12 mouse cellular contexts compared by ENCODE assay signal in the genomic region with DNA sequence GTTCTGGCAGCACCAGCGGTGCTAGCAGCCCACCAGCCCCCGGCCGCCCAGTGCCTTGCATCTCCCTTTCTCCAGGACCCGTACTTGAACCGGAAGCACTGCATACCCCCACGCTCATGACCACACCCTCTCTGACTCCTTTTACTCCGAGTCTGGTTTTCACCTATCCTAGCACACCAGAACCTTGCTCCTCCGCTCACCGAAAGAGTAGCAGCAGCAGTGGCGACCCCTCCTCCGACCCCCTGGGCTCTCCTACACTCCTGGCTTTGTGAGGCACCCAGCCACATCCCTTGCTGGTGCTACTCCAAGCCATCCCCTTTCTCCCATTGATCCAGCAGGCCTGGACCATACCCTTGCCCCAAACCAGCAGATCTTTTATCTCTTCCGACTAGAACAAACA. TPM values are rescaled to one million over a fixed set of nuclear protein-coding genes. Genes with fewer than 3 reads are reported as not detected.
DNase-seq lines count a peak whose midpoint lies in the region; ATAC-seq and TF ChIP-seq lines count a peak whose summit lies in the region.
"Had no signal": no experiment of that assay in that cellular context is flagged by ENCODE, and none has a peak within 500 bp of the region (broad histone marks: within the 10 kb centered on the region; RNA-seq: fewer than 3 reads in every experiment).

No protein-coding gene starts in this region.

- 80% methylated on average over 11 of the region's 12 CpGs for WGBS in heart, embryonic 15.5 days
- 85% methylated on average over 12 of the region's 12 CpGs for WGBS in embryonic facial prominence, embryonic 10.5 days
- 75% methylated on average over 12 of the region's 12 CpGs for WGBS in hindbrain, embryonic 16.5 days
- 81% methylated on average over 12 of the region's 12 CpGs for WGBS in midbrain, postnatal 0 days

- H3K4me3 ChIP-seq in heart, embryonic 15.5 days: peak overlapping the region; percentile 64
- peak overlapping the region; percentile 85 for H3K4me3 ChIP-seq in embryonic facial prominence, embryonic 10.5 days
- H3K4me3 ChIP-seq in hindbrain, embryonic 16.5 days (ENCODE audit: low read length): peak overlapping the region; percentile 94; the same call in 1 of the 2 replicates
- H3K4me3 ChIP-seq in midbrain, postnatal 0 days (ENCODE audit: low read depth, low read length): peak overlapping the region; percentile 80

- peak overlapping the region; percentile 94 for H3K4me2 ChIP-seq in heart, embryonic 15.5 days
- H3K4me2 ChIP-seq in hindbrain, embryonic 16.5 days (ENCODE audit: low read length): peak overlapping the region; percentile 98
- peak overlapping the region; percentile 92 for H3K4me2 ChIP-seq in midbrain, postnatal 0 days (ENCODE audit: low read depth, low read length, poor library complexity, severe bottlenecking)

- no peak for ATAC-seq in heart, embryonic 15.5 days (replicated peaks; ENCODE audit: insufficient number of reproducible peaks, insufficient read depth, low FRiP score, low read depth)
- ATAC-seq in hindbrain, embryonic 16.5 days: no peak
- no peak for ATAC-seq in midbrain, postnatal 0 days (ENCODE audit: low FRiP score)
- ATAC-seq: inflammation-experienced regulatory T-cells, adult 6 months had no signal

- DNase-seq in heart, adult 9 months (ENCODE audit: low spot score in 2 of 2): no peak
- no peak for DNase-seq in embryonic facial prominence, embryonic 10.5 days (ENCODE audit: low spot score)
- no peak for DNase-seq in midbrain, postnatal 0 days (ENCODE audit: low spot score)
- DNase-seq in frontal cortex, postnatal 14 days (ENCODE audit: low spot score in 2 of 2): no peak
- DNase-seq in layer of hippocampus, postnatal 25 days (ENCODE audit: extremely low spot score in 1 of 2, low spot score in 1 of 2): no peak
- DNase-seq in ovary, postnatal 10 days (ENCODE audit: low spot score): no peak
- DNase-seq: cerebellum, adult 11 months had no signal

- peaks cover 6% of the 10 kb centered on the region; the same call in 1 of the 2 replicates for H3K27me3 ChIP-seq in heart, embryonic 15.5 days
- H3K27me3 ChIP-seq in embryonic facial prominence, embryonic 10.5 days (replicated peaks; ENCODE audit: low read depth, poor library complexity, severe bottlenecking): peaks cover 34% of the 10 kb centered on the region
- H3K27me3 ChIP-seq in hindbrain, embryonic 16.5 days (replicated peaks; ENCODE audit: control insufficient read depth, insufficient read depth, low read length): peaks cover 4% of the 10 kb centered on the region; the same call in 1 of the 2 replicates
- peaks cover 3% of the 10 kb centered on the region for H3K27me3 ChIP-seq in midbrain, postnatal 0 days (ENCODE audit: insufficient read depth, low read length)

- TF ChIP-seq CTCF in midbrain, postnatal 0 days (IDR thresholded peaks at IDR 0.05): no peak

- H3K9me3 ChIP-seq in heart, embryonic 15.5 days (replicated peaks): no peaks in the 10 kb centered on the region
- H3K9me3 ChIP-seq in embryonic facial prominence, embryonic 10.5 days: no peaks in the 10 kb centered on the region
- H3K9me3 ChIP-seq in hindbrain, embryonic 16.5 days (ENCODE audit: control insufficient read depth, low read length): no peaks in the 10 kb centered on the region
- no peaks in the 10 kb centered on the region for H3K9me3 ChIP-seq in midbrain, postnatal 0 days (ENCODE audit: low read length)
- H3K9me3 ChIP-seq: megakaryocyte, embryonic 14.5 days had no signal

- H3K9ac ChIP-seq in heart, embryonic 15.5 days: peak overlapping the region; percentile 80; the same call in 1 of the 2 replicates
- H3K9ac ChIP-seq in hindbrain, embryonic 16.5 days (ENCODE audit: low read depth, low read length): peak overlapping the region; percentile 96
- H3K9ac ChIP-seq in midbrain, postnatal 0 days (replicated peaks; ENCODE audit: low read length, poor library complexity, severe bottlenecking): 0 out of 2 replicates have a peak overlapping the region, but pooled peaks have one; percentile 29

- peak overlapping the region; percentile 88; the same call in 1 of the 2 replicates for H3K27ac ChIP-seq in heart, embryonic 15.5 days
- H3K27ac ChIP-seq in embryonic facial prominence, embryonic 10.5 days (replicated peaks): no peak overlapping the region
- H3K27ac ChIP-seq in hindbrain, embryonic 16.5 days (ENCODE audit: low read depth, low read length): no peak overlapping the region
- H3K27ac ChIP-seq in midbrain, postnatal 0 days (ENCODE audit: low read depth, low read length): no peak overlapping the region

- H3K4me1 ChIP-seq in heart, embryonic 15.5 days (replicated peaks): peaks cover 34% of the 10 kb centered on the region
- peaks cover 41% of the 10 kb centered on the region for H3K4me1 ChIP-seq in embryonic facial prominence, embryonic 10.5 days
- peaks cover 29% of the 10 kb centered on the region for H3K4me1 ChIP-seq in hindbrain, embryonic 16.5 days (ENCODE audit: control insufficient read depth, insufficient read depth, low read depth, low read length)
- peaks cover 13% of the 10 kb centered on the region for H3K4me1 ChIP-seq in midbrain, postnatal 0 days (ENCODE audit: insufficient read depth, low read length)

- H3K36me3 ChIP-seq in heart, embryonic 15.5 days: no peaks in the 10 kb centered on the region
- peaks cover 23% of the 10 kb centered on the region for H3K36me3 ChIP-seq in embryonic facial prominence, embryonic 10.5 days (replicated peaks)
- H3K36me3 ChIP-seq in hindbrain, embryonic 16.5 days (ENCODE audit: control insufficient read depth, insufficient read depth, low read length): peaks cover 3% of the 10 kb centered on the region; the same call in 1 of the 2 replicates
- 0 out of 2 replicates have a peak, but pooled peaks cover 4% of the 10 kb centered on the region for H3K36me3 ChIP-seq in midbrain, postnatal 0 days (ENCODE audit: insufficient read depth, low read length)

RNA-seq across cellular contexts. Expression of a gene that starts 2.7 kb away (rescaled TPM):
- polyA plus RNA-seq in heart, embryonic 15.5 days (2015; fragmentation: Nextera tagmentation; extraction: Ambion mirVana): 9.0 and 9.9 TPM in 2 replicates
- polyA plus RNA-seq in embryonic facial prominence, embryonic 10.5 days (2016; fragmentation: Nextera tagmentation; extraction: Ambion mirVana): 6.2 and 7.4 TPM in 2 replicates
- polyA plus RNA-seq in hindbrain, embryonic 16.5 days (2015; fragmentation: Nextera tagmentation; extraction: Ambion mirVana): 11.4 and 12.4 TPM in 2 replicates
- 14.3 and 19.4 TPM in 2 replicates for total RNA-seq in midbrain, postnatal 0 days (2014; rRNA removed)
- polyA plus RNA-seq in midbrain, postnatal 0 days (2015; fragmentation: Nextera tagmentation; extraction: Ambion mirVana): 15.4 and 15.6 TPM in 2 replicates
- 10 to 100 TPM; 32.9 to 35.9 TPM for total RNA-seq in layer of hippocampus, postnatal 25 days (2021)

RNA-seq across cellular contexts. Expression of a gene that starts 5.4 kb away (rescaled TPM):
- 97.9 and 106 TPM in 2 replicates for polyA plus RNA-seq in heart, embryonic 15.5 days (2015; fragmentation: Nextera tagmentation; extraction: Ambion mirVana)
- polyA plus RNA-seq in embryonic facial prominence, embryonic 10.5 days (2016; fragmentation: Nextera tagmentation; extraction: Ambion mirVana): 101 and 109 TPM in 2 replicates
- 147 and 153 TPM in 2 replicates for polyA plus RNA-seq in hindbrain, embryonic 16.5 days (2015; fragmentation: Nextera tagmentation; extraction: Ambion mirVana)
- total RNA-seq in midbrain, postnatal 0 days (2014; rRNA removed): 91.4 and 122 TPM in 2 replicates
- polyA plus RNA-seq in midbrain, postnatal 0 days (2015; fragmentation: Nextera tagmentation; extraction: Ambion mirVana): 174 and 191 TPM in 2 replicates
- total RNA-seq in layer of hippocampus, postnatal 25 days (2021): 100 to 1,000 TPM in 1 of 2 experiments, 10 to 100 TPM in 1; 99.4 to 110 TPM

RNA-seq across cellular contexts. Expression of a gene that starts 7.7 kb away (rescaled TPM):
- polyA plus RNA-seq in heart, embryonic 15.5 days (2015; fragmentation: Nextera tagmentation; extraction: Ambion mirVana): not detected in 2 replicates
- polyA plus RNA-seq in embryonic facial prominence, embryonic 10.5 days (2016; fragmentation: Nextera tagmentation; extraction: Ambion mirVana): not detected in 2 replicates
- not detected in 2 replicates for polyA plus RNA-seq in hindbrain, embryonic 16.5 days (2015; fragmentation: Nextera tagmentation; extraction: Ambion mirVana)
- total RNA-seq in midbrain, postnatal 0 days (2014; rRNA removed): 0.11 TPM in 1 of 2 replicates, not detected in the other
- polyA plus RNA-seq in midbrain, postnatal 0 days (2015; fragmentation: Nextera tagmentation; extraction: Ambion mirVana): not detected in 2 replicates
- total RNA-seq in layer of hippocampus, postnatal 25 days (2021): not detected
- polyA plus RNA-seq: inflammation-experienced regulatory T-cells, adult 6 months had no signal

RNA-seq across cellular contexts. Expression of a gene that starts 13.3 kb away (rescaled TPM):
- polyA plus RNA-seq in heart, embryonic 15.5 days (2015; fragmentation: Nextera tagmentation; extraction: Ambion mirVana): 1.4 and 3.5 TPM in 2 replicates
- 1.1 and 1.5 TPM in 2 replicates for polyA plus RNA-seq in embryonic facial prominence, embryonic 10.5 days (2016; fragmentation: Nextera tagmentation; extraction: Ambion mirVana)
- polyA plus RNA-seq in hindbrain, embryonic 16.5 days (2015; fragmentation: Nextera tagmentation; extraction: Ambion mirVana): 4.5 TPM in 2 replicates
- total RNA-seq in midbrain, postnatal 0 days (2014; rRNA removed): 0.33 and 0.94 TPM in 2 replicates
- 1.5 and 1.9 TPM in 2 replicates for polyA plus RNA-seq in midbrain, postnatal 0 days (2015; fragmentation: Nextera tagmentation; extraction: Ambion mirVana)
- not detected for total RNA-seq in layer of hippocampus, postnatal 25 days (2021)
- polyA plus RNA-seq: testis, adult 2 months had no signal

RNA-seq across cellular contexts. Expression of a gene that starts 18.7 kb away (rescaled TPM):
- 65.6 and 95.4 TPM in 2 replicates for polyA plus RNA-seq in heart, embryonic 15.5 days (2015; fragmentation: Nextera tagmentation; extraction: Ambion mirVana)
- polyA plus RNA-seq in embryonic facial prominence, embryonic 10.5 days (2016; fragmentation: Nextera tagmentation; extraction: Ambion mirVana): 75.8 and 80.6 TPM in 2 replicates
- 44.2 and 53.1 TPM in 2 replicates for polyA plus RNA-seq in hindbrain, embryonic 16.5 days (2015; fragmentation: Nextera tagmentation; extraction: Ambion mirVana)
- total RNA-seq in midbrain, postnatal 0 days (2014; rRNA removed): 32.9 and 33.7 TPM in 2 replicates
- polyA plus RNA-seq in midbrain, postnatal 0 days (2015; fragmentation: Nextera tagmentation; extraction: Ambion mirVana): 35.2 and 36.1 TPM in 2 replicates
- 10 to 100 TPM; 11.0 to 11.6 TPM for total RNA-seq in layer of hippocampus, postnatal 25 days (2021)

Comparison
In these comparisons a context has a peak if more than half of its experiments do, and no peak if none do; other contexts are left out.
1. H3K9ac ChIP-seq: peak in every context shown above with its lines; median percentile 96 in hindbrain, embryonic 16.5 days; 80 in heart, embryonic 15.5 days; 29 in midbrain, postnatal 0 days.